Mouse (Mus musculus) kidney, postnatal 14 days (tissue): Measurements from ENCODE around the gene Sbk3.

ENCODE experiments used
- DNase-seq: peaks from one replicate; pipeline ENCODE4 v3.0.0; 2022; ENCODE audit warnings: mixed read lengths

Gene Sbk3

DNA sequence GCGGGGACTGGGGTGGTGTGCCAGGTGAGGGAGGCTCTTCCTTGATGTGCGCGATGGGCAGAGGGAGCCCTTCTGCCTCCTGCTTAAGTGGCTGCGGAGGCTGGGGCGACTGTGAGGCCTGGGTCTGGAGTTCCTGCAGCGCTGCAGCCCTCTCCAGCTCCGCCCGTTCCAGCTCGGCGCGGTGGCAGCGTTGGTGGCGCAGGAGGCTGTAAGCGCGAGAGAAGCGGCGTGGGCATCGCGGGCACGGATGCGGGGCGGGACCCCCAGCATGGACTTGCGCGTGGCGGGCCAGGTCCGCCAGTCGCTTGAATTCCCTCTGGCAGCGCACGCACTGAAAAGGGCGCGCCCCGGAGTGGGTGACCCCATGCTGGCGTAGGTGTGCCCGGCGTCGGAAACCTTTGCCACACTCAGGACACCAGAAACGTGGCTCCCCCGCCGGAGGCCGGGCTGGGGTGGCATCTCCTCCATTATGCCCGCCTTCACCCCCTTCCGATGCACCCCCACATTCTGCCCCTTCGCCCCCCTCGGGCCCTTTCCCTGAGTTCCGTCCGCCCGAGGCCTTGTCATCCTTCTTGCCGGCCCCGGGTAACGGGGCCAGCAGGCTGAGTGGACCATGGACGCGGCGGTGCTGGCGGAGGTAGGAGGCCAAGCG lies 22.5 kb upstream of the Sbk3 start:
- no peak for DNase-seq

DNA sequence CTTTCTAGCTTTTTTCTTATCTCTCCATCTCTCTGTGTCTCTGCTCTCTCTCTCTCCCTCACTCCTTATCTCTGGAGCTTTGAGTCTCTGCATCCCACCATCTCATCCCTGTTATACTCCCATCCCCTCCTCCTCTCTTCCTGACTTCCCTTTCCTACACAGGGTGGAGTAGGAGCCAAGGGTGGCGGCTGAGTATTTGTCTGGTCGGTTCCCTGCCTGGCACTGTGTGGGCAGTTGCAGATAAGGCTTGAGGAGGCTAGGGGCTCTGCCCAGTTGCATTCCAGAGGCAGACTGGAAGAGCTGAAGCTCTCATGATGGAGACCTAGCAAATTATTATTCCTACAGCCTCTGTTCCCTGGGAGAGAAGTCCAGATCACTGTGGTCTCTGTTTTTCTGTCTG lies 17.3 kb upstream of the Sbk3 start:
- DNase-seq: no peak

DNA sequence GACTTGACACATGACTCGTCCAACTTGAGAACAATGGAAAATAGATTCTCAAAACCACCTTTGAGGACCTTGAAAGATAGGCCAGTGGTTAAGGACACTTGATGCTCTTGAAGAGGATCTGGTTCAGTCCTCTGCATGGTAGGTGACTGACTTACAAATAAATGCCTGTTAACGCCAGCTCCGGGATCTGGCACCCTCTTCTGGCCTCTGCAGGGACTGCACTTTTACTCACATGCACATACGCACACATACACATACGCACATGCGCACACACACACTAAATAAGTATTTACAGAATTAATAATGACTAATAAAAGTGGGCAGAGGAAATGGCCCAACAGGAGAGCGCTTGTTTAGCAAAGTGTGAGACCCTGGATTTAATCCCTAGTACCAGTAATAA lies 5.9 kb upstream of the Sbk3 start:
- DNase-seq: no peak

DNA sequence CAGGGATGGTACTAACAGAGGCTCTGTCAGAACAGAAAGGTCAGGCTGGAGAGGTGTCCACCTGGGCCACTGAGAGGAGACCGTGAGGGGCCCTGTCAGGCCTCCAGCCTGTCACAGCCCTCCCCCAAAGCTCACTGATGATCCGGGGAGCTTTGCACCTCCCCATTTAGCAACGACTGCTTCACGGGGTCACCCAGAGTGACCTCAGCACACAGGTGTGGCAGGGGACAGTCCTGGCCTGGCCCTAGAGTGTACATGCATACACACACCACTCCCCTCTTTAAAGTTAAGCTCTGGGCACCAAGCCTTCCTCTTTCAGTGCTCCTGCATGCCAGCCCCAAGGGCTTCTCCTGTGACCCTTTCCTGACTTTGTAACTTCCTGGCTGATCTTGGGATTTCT lies 4.5 kb upstream of the Sbk3 start:
- no peak for DNase-seq

DNA sequence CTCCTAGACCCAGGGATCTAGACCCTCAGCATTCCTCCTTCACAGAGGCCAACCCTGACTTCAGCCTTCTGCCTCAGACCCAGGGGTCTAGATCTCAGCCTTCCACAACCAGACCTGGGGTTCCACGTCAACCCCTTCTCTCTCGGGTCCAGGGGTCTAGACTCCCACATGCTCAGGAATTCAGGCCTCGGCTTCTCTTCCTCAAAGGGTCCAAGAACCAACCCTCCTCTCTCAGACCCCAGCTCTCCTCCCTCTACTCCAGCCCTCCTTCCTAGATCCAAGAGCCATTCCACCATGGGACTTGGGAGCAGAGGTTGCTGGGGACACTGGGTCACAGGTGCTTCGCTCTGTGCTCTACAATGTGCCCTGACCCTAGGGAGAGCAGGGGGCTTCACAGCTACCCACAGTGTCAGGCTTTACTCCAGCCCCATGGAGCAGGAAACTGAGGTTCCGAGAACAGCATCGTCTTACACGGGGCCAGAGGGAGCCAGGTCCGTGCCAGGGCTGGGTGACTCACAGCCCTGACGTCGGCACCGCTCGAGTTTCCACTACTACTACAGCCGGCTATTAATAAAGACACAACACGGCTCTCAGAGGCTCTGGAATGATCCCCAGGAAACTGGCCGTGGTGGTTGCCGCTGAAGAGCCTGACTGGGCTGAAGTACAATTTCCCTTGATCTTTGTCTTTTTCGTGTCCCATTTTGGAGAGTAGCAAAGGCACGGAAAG lies 1.5 kb upstream of the Sbk3 start:
- peak; percentile 22 for DNase-seq

DNA sequence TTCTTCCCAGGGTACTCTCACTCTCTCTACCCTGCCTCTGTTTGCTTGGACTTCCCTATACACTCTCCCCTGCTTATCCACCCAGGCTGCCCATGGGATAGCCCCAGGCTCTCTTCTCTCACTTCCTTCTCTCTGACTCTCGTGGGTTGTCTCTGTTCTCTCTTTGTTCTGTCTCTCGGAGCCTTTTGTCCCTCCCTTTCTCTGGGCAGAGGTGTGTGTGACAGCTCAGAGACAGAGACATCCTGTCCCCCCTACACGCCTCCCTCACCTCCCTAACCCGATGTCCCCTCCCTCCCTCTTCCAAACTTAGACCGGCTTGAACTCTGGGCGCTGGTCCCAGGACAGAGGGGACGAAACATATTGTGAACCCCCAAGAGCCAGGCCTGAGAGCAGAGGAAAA lies 742 bp upstream of the Sbk3 start:
- no peak for DNase-seq

DNA sequence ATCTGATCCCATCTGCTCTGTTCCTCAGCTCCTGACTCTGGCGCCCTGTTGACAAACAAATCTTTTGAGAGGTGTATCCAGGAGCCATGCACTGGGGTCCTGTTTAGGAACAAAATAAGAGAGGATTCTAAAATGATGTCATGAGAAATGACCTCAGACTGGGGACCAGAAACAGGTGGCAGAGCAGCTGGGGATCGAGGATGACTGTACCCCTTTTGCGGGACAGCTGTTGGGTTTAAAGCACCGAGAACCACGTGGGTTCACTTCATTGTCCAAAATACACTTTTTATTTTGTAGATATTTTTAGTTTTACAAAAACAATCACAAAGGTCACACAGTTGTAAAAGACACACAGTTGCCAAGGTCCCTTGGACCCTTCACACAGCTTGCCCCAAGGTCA lies 6.0 kb downstream of the Sbk3 start:
- DNase-seq: no peak

DNA sequence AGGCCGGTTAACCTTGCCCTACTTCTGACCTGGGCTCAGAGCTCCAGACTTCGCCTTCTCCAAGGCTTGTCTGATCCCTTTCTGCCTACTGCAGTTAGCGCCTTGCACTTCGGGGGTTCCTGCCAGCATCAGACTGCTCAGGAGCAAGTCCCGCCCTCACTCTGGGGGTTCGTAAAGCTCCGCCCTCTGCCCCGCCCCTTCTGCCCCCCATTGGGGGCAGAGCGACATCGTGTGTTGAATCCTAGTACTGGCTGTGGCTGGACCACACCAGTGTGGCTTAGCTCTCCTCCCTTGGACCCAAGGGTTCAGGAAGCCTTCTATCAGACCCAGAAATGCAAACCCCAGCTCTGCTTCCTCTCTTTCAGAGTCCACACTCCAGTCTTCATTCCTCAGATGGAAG lies 6.7 kb downstream of the Sbk3 start, which contains the start of gene Sbk2:
Sbk2 (minus strand) TSS at position 135 of the 400 bp plus-strand sequence.
- peak; percentile 86 for DNase-seq

DNA sequence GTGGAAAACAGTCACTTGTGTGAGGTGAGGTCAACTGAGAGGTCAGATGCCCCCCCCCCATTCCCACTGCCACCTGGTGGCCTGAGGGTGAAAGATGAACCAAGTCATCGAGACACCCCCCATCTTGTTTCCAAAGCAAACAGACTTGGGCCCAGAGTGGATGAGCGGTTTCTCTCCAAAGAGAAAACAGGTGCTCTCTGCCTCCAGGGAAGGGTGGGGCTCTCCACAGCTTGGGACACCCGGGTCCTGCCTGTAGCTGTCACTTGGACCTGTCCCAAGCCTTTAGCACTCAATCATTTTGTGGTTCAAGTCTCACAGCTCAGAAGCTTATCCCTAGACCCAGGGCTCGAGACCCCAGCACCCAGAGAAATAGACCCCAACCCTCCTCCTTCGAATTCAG lies 7.4 kb downstream of the Sbk3 start:
- no peak for DNase-seq

DNA sequence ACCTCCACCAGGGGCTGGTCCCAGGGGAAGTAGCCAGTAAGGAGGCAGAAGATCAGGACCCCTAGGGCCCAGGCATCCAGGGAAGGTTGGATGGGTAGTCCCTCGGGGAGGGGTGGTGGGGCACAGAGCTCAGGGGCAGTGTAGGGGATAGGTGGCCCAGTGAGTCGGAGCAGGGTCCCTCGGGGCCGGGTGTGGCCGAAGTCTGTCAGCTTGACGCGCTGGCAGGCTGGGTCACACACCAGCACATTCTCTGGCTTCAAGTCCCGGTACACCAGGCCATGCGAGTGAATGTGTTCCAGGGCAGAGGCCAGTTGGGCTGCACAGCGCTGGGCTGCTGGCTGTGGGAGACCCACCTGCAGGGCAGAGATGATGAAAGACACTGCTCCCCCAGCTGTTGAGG lies 13.6 kb downstream of the Sbk3 start:
- DNase-seq: no peak

DNA sequence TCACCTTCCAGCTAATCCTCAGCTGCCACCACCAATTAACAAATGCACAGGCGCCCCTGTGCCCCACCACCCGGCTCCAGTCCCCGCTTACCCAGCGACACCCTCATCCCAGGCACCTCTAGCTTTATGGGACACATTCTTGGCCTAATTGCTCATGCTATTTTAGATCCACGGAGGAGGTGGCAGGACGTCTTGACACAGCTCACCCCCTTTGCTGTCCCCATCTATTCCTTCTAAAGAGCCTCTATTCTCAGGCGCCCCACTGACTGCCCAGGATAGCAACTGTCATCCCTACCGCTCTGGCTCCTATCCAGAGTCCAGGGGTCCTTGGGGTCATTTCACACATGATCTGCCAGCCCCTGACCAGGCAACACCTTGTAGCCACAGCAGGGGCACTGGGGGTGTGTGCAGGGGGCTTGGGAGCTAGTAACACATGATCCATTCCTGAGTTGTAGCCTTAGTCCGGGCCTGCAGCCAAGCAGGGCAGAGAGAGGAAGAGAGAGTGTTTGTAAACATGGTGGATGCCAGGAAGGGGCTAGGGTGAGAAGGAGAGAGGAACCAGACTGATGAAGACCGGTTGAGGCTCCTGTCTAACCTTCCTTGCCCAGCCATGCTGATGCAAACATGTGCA lies 17.0 kb downstream of the Sbk3 start:
- no peak for DNase-seq

DNA sequence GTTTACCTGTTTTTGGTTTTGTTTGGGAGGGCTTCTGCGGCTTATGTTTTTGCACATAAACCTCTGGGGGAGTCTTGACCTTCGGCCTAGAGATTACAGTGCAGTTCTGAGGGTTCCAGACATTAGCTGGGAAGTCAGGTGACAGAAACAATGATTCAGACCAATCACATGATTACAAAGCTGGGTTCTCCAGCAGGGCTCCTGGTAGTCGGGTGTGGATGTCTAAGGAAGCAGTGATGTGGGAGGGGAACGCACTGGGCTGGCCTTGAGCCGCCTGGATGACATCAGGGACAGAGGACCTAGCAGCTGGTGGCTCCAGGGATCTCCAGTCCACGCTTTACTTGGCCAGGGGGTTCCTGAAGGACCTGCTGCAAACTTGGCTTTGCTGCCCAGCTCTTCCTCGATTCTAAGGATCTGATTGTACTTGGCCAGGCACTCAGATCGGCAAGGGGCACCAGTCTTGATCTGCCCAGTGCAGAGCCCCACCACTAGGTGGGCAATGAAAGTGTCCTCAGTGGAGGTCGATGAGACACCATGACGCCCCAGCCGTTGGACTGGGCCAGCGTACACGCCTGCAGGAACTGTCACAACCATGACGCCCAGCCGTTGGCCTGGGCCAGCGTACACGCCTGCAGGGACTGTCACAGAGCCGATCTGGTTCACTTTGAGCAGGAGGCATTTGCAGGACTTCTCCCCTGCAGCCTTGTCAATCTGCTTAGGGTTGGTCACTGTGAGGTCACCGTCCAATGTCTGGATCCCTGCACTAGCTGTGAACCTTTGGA lies 20.2 kb downstream of the Sbk3 start:
- DNase-seq: no peak

DNA sequence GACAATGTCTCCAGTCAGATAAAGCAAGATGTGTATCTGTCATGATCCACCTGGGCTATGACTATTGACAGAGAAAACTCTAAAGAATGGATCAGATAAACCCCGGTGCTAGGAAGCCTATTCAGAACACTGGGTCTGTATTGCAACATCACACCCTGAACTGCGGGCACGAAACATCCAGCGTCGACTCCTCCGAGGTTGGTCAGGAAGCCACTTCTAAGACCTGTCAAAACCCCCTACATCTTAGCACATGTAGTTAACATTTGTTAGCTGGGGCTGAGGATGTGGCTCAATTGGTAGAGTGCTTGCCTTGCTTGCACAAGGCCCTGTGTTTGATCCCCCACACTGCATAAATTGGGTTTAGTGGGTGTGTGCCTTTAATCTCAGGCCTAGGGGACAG lies 22.6 kb downstream of the Sbk3 start:
- DNase-seq: no peak

DNA sequence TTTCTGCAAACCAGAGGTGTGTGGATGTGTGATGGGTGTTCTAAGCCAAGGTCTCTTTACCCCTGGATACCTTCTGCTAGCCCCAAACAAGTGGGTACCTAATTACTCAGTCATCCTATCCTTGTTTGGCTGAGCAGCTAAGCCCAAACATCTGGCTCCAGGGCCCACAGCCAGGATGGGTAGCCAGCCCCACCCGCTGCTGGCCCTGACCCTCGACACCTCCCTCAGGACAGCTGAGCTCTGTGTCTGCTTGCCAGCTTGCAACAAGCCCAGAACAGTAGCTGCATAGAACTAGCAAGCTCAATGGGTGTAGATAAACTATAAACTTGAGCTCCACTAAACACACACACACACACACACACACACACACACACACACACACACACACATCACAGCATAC lies 23.1 kb downstream of the Sbk3 start:
- DNase-seq: no peak

DNA sequence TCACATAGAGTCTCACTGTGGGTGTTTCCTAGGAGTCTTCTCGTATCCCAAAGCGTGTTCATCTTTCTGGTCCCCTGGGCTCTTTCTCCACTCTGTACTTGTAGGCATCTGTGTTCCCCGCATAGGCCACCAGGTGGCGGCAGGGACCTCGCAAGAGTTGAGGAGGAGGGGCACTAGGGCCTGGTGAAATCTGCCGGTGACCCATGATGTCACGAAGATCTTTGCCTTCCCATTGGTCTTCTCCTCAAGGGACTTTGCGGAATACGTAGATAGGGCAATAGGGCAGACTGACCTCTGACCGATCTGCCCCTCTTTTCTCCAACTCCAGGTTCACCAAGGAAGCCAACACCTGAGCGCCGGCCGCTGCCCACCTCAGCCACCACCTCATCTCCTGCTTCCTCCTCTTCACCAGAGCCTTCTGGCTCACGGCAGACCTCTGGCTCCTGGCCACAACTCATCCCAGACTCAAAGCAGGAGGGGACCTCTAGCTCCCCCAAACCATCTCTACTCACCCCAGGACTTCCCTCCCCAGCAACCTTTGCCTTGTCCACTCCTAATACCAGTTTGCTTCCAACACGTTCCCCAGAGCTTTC lies 27.6 kb downstream of the Sbk3 start:
- DNase-seq: peak; percentile 94

DNA sequence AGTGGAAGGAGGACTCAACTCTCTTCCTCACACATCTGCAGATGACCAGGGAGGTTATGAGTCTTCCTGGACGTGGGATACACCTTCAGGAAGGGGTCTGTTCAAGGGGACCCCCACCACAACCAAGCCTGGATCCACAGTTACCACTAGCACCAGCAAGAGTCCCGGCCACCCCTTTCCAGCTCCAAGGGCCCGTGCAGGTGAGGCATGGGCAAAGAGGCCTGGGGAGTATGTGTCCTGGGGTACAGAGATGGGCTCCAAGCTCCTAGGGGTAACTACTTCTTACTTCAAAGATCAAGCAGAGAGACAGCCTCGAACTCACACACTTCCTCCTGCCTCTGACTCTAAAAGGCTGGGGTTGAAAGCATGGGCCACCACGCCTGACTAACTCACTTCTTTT lies 28.3 kb downstream of the Sbk3 start:
- DNase-seq: no peak

DNA sequence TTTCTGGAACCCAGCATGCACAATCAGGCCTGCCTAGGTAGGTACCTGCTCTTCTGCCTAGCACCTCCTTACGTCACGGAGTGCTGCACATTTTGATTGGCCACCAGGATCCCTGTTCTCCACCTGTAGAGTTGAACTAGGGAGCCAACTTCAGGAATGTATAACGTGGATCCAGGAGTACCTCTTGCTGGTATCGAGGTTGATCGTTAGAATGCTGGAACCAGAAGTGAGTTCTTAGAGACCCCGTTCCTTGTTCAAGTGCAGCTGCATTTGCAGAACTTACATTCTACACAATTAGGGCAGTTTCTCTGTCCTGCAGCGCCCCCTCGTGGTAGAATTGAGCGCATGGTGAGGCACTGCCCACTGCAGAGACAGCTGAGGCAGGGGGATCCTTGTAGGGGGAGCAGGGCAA lies 30.9 kb downstream of the Sbk3 start:
- DNase-seq: peak; percentile 89

DNA sequence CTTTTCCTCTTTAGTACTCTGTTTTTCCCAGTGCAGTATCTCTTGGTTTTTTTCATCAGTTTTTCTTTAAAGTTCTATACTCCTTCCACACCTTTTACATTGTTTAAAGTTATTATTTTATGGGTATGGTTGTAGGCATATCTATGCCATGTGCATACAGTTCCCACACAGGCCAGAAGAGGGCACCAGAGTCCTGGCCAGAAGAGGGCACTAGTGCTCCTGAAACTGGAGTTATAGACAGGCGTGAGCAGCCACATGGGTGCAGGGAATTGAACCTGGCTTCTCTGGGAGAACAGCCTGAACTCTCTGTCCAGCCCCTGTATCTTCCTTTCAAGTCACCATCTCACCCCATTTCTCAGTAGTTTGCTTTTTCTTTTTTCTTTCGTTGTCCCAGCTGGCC lies 32.5 kb downstream of the Sbk3 start:
- DNase-seq: peak; percentile 73

DNA sequence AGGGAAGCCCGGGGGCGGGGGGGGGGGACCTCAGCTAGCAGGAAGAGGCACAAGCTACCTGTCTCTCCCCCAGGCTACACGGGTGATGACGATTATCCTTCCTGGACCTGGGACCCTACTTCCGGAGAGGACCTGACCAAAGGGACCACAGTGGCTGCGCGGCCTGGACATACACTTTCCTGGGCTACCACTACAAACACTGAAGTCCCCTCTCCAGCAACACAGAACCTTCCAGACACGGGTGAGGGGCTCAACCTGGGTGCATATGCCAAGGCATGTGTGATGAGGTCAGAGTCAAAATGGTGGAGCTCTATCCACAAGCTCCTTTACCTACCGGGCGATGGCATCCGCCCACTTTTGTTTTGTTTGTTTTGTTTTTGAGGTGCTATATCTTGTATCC lies 33.6 kb downstream of the Sbk3 start:
- DNase-seq: no peak

DNA sequence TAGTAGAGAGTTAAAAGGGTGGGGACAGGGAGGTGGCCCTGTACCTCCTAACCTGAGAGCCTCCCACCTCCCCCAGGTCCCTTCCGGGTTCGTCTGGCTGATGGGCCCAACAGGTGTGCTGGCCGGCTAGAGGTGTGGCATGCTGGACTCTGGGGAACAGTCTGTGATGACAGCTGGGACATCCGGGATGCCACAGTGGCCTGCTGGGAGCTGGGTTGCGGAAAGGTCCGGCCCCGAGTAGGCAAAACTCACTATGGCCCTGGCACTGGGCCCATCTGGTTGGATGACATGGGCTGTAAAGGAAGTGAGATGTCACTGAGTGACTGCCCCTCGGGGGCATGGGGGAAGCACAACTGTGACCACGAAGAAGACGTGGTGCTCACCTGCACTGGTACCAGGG lies 34.1 kb downstream of the Sbk3 start:
- DNase-seq: no peak

DNA sequence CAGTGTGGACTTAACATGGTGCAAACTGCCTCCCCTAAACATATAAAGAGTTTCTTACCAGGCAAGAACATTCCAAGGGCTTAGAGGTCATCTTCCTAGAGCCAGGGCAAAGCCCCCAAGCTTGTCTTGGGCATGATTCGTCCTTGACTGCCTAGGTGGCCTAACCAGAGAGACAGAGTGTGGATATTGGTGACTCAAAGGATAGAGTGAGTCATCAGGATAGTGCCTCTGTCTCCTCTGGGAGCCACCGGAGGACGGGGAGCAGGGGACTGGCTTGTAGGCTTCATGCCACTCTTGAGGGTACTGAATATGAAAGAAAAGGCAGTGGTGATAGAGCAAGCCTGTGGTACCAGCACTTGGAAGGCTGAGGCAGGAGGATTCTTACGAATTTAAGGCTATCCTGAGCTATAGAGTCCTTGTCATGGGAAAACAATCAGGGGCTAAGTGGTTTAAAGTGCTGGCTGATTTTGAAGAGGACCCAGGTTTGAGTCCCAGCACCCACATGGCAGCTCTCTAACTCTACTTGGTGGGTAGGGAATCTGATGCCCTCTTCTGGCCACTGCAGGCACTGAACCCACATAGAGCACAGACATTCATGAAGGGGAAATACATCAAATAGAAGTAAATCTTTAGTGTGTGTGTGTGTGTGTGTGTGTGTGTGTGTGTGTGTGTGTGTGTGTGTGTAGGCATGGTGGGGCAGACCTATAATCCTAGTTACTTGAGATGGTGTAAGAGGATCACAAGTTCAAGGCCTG lies 36.6 kb downstream of the Sbk3 start:
- DNase-seq: no peak

DNA sequence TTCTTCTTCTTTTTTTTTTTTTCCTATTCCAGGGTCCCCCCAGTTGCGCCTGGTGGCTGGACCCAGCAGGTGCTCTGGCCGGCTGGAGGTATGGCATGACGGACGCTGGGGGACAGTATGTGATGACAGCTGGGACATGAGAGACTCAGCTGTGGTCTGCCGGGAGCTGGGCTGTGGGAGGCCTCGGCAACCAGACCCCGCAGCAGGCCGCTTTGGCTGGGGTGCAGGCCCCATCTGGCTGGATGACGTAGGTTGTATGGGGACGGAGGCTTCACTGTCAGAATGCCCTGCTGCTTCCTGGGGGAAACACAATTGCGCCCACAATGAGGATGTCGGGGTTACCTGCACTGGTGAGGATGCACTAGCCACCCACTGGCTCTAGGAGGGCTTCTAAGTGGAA lies 37.9 kb downstream of the Sbk3 start:
- DNase-seq: no peak
